Mouse (Mus musculus) urinary bladder, adult 2 months (tissue): ENCODE results near the gene Chn2. TPM values are rescaled to one million over a fixed set of nuclear protein-coding genes. Genes with fewer than 3 reads are reported as not detected.

ENCODE experiments used
- DNase-seq: peaks from one replicate; pipeline ENCODE4 v3.0.0; 2022; ENCODE audit warnings: low spot score
- polyA plus RNA-seq: library from polyadenylated mRNA; depleted of rRNA; stranded (reverse); fragments of >200 nt; gene quantifications from 2 replicates; pipeline ENCODE4 v1.2.3, GENCODE M21; 2012

Gene Chn2
- polyA plus RNA-seq, 1 experiment = 17.2 TPM

DNA sequence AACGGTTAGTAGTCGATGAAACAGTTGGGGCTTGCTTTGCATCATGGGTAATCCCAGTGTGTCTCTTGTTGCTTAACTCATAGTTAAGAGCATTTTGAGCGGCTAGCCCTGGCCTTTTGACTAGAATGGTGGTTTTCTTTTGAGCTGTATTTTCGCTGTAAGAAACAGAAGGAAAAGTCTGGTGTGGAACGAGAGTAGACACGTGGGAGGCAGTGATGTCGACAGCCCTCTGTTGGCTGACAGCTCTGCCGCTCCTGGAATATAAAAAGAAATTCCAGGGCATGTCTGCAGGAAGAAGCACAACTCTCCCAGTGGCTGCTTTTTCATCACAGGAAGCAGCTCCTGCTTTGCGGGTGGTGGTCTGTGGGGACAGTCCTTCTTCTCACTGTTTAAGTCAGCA is 202.9 kb downstream of the Chn2 start:
- DNase-seq = no peak

DNA sequence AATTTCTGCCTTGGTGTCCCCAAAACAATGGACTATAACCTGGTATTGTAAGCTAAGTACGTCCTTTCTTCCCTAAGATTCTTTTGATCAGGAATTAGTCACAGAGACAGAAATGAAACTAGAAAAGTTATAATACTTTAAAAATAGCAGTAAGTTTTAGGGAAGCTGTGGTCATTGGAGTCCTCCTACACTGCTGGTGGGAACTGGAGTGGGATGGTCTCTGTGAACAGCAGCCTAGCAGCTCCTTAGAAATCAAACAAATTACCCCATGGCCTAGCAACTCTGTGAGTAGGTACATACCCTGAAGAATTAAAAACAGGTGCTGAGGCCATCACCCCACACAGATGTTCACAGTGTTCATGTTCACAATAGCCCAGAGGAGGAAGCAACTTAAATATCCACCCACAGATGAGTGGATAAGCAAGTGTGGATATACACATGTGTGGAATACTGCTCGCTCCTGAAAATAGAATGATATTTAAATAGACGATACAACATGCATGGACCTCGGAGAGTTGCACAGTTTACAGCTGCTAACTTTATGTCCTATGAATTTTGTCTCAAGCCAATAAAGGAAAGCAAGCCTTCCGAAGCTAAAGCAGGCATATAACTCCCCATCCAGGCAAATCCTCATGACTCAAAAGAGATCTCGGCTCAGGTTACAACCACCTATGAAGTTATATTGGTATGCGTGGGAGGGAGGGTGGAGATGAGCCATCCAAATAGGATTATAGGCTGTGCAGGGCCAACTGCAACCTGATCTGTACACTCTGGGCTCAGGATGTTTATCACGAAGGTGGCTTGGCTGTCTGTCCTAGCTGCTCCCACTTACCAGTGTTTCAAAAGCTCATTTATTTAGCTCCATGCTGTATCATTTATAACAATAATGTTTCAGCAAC is 209.2 kb downstream of the Chn2 start:
- no peak for DNase-seq

DNA sequence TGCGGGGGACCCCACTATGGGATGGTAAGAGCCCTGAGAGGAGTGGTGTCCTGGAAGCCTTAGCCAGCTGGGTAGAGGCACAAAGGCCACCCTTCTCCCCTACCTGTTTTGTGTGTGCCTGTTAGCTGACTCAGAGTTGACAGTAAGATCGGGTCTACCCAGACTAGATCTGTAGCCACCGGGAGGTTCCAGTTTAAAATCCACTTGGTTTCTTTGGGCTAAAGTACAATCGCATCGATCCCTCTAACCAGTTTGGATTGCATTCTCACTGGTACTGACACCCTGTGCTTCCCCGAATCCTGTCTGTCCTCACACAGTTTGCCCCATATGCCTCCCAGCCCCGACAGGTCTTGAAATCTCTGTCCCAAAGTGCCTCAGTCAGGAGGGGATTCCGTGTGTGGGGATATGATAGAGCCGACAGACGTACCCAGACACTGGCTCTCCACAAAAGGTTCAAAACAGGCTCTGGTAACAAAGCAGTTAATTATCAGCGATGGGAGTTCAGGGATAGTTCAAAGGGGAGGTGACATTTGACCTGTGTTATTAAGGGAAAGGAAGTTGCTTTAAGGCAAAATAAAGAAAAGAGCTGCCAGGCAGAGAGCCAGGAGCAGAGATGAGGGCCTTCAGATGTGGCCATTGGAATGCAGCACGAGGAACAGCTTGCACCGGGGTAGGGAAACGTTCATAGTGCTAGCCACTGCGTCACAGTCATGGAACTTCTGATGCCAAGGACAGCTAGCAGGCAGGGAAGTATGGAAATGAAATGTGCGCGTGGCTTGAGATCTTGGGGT is 212.2 kb downstream of the Chn2 start:
- no peak for DNase-seq

DNA sequence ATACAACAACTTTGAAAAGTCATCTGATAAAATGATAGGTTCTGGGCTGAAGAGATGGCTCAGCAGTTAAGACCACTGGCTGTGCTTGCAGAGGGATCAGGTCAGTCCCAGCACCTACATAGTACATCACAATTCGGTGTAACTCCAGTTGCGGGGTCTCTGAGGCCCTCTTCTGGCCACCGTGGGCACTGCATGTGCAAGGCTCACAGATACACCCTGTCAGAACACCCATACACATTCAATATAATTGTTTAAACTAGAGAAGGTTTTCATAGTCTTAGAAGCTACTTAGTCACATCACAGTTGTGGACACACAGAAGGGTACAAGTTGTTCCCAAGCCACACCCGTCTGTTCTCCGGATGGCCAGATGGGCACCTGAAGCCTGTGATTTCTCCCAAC is 213.9 kb downstream of the Chn2 start:
- no peak for DNase-seq

DNA sequence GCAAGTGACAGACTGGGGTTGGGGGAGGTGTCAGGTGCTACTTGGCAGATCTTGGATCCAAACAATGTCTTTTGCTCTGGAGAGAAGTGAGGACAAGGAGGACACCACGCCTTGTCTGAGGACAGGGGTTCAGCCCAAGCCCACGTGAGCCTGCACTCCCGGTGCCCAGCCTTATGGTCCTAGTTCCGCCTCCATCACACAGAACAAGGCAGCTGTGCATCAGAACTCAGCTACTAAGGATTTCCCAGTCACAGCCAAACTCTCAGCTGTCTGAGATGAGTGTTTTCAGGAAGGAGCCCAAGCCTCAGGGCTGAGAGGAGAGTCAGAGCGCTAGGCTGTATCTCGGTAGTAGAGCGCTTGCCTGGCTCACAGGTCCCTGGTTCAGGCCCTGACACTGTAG is 214.5 kb downstream of the Chn2 start:
- no peak for DNase-seq

DNA sequence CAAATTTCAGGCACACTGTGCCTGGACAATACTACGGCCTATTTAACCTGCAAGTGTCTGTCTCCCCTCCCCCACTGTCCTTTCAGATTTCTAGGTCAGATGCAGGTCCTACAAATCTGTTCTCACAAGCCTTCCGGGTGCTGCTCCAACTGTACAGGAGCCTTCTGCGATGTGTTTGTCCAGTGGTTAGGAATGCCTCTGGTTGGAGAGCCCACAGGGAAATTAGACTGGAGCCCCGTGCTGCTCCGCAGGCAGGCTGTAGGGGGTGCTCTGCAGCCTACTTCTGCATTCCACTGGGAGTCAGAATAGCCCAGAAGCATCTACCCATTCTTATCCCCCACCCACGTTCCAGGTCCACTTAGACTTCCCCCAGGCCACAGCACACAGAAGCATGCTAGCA is 215.4 kb downstream of the Chn2 start:
- DNase-seq = no peak

DNA sequence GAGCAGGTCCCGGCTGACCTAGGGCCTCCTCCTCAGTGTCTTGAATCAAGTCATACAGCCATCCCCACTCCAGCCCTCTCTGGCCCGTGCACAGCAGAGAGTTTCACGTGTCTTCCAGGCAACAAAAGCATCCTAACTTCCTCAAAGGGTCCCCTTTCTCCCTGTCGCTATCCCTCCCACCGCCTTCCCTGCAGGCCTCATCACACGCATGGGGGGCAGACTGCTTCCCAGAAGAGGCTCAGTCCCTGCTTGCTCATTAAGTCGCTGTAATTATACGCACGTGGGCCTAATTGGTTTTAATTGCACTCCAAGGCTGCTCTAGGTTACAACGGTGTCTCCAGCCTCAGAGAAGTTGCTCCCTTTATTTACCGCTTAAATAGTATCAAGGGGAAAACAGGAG is 216.0 kb downstream of the Chn2 start:
- DNase-seq = no peak

DNA sequence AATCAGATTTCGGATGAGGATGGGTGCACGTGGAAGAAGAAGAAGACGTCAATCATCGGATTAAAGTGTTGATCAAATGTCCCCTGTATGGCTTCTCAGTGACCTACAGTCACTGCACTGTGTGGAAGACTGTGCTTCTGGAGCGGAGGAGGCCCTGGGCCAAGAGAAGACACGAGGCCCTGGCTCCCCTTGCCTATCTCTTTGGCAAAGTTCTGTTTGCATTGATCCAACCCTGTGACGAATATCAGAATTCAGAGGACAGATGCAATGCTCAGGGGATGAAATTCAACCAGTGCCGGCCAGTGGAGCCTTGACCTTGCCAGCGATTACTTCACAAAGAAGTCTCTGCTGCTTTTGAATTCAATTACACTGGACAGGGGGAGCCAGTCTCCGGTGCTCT is 217.0 kb downstream of the Chn2 start:
- no peak for DNase-seq

DNA sequence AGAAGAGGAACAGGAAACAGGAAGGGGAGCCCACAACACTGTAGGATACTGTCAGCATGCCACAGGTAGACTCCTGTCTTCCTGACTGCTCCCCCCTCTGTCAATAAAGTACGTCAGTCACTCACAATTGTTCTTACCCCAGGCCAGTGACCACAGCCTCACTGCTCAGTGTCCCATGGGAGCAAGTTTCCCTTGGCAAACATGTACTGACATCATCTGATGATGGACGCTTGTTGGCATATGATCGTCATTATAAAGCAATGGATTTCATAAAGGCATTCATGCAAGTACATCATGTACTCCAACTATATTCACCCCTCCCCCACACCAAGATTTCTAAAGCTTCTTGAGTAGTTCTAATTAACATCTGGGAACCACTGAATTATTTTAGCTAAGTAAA is 218.2 kb downstream of the Chn2 start:
- DNase-seq = no peak

DNA sequence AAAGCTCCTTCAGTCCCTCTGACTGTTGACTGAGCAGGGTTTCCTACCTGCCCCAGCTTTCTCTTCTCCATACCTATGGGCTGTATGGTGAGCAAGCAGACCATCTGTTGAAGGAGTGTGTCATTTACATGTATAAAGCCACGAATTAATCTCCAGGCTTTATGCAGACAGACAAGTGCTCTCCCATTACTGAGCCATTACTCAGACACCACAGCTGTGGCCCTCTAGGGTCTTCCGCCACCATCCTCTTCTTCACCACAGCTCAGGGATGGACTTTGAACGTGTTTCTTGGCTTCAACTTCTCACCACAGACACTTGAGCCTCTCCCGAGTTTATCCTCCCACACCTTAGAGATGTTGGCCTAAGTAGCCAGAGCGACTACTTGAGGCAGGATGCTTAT is 219.1 kb downstream of the Chn2 start:
- DNase-seq = no peak

DNA sequence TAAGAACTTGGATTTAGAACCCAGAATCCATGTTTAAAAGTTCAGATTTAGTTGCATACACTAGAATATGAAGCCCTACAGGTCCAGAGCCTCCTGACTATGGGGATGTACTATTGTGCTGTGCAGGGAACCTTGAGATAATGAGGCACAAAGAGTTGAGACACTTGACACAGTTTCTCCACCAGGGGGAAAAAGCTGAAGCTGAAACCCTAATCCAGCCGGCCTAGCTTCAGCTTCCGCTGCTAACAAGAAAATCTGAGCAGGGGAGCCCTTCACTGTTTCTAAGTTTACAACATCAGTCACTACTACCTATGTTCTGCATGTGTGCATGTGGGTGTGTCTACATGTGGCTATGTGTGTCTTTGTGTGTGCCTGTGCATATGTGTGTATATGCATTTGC is 223.4 kb downstream of the Chn2 start:
- no peak for DNase-seq

DNA sequence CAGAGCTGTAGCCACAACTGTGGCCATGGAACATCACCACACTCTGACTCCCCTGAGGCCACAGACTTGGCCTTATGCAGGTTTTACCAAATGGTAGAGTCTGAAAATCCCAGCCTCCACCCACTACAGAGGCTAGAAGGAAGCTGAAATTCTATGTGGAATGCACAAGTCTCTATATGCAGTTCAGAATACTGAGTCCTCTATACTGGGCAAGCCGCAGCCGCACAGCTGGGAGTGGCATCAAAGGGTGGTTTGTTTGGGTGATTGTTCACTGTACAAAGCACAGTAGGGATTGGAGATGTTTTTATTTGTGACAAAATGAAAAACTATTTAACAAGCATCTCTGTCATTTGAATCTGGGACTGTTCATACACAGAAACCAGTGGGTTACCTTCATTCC is 224.5 kb downstream of the Chn2 start:
- DNase-seq = no peak

DNA sequence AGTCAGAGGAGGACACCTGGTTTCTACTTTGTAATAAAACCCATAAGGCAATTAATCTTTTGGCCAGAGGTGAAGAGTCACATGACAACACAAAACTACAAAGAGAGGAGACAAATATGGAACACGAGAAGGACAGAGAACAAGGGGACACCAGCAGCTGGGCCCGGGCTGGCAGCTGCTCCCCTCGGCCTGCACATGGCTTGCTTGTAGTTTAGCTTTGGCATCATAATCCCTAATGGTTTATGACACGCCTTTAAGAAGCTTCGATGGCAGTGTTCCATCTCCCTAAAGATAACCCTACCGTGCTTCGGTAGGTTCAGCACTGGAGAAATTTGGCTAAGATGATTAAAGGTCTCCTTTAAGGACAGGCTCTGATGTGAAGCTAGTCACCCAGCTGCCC is 225.2 kb downstream of the Chn2 start:
- DNase-seq = no peak

DNA sequence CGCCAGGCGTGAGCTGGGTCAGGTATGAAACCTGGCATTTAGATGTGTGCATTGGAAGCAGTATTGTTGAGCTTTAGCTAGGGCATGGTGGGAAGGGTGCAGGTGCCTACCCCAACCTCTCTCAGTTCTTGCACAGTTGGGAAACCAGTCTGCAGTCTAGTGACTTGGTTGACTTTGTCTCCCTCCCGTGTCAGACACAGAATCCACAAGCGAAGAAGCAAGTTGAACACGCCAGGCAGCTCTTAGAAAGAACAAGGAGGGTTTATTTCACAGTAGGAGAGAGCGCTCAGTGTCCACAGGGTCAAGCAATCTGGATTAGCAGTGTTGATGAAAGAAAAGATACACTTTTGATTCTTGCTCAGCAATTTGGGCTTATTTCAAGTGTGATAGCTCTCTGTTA is 226.0 kb downstream of the Chn2 start:
- no peak for DNase-seq

DNA sequence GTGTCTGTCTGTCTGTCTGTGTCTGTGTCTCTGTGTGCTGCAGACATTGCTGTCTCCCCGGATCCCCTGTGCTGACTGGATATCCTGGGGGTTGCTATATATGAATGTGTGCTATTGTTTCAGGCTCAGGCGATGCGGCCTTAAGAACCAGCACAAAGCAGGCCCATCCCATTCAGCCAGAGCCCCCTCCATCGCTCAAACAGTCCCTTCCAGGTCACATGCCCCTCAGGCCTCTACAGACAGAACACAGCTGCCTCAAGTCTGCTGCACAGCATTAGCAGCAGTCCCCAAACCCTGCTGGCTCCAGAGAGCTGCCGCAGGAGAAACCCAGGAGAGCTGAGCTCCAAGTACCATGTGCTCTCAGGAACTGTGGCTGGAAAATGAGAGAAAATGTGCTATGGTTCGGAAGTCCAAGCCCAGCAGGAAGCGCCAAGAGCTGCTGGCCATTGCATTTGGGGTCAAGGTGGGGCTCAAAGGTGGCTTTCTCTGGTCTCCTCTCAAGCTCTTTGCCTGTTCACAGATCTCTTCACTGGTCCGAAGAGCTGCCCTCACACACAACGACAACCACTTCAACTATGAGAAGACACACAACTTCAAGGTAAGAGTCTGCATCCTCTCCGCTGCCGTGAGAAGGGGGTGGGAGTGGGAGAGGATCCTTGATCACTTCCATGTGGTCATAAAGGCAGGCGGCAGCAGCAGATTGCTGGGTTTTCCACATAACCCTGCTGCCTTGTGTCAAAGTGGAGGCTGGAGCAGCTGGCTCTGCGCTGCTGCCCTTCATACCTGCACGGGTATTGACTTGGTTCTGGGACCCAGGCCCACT is 233.4 kb downstream of the Chn2 start:
- DNase-seq = no peak

DNA sequence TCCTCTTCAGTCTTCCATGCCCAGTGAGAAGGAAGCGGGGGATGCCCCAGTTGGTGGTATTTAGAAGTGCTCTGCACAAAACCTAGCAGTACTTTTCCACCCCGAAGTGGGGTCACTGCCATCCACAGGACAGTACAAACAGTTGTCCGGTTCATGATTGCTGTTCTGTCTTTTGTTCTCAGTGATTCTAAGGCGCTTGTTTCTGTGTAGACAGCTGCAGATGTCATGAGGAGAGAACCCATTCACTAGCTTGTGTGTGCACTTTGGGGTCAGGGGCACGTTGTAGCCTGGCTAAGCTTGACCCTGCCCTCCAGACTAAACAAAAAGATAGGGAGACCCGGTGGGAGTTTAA is 234.0 kb downstream of the Chn2 start:
- no peak for DNase-seq

DNA sequence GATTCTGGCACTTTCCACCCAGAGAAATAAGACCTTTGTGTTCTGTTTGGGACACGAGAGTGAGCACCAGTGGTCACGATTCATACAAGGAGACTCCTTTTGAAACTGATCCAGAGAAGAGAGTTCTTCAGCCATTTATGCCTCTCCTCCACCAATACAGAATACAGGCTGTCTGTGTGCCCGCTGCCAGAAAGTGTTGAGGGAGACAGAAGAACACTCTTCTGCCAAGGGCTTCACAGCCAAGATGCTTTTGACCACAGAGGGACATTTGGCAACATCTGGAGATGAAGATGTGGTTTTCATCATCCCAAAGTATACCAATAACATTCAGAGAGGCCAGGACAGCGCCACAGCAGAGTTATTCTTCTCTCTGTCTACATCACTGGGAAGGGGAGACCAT is 237.9 kb downstream of the Chn2 start:
- no peak for DNase-seq

DNA sequence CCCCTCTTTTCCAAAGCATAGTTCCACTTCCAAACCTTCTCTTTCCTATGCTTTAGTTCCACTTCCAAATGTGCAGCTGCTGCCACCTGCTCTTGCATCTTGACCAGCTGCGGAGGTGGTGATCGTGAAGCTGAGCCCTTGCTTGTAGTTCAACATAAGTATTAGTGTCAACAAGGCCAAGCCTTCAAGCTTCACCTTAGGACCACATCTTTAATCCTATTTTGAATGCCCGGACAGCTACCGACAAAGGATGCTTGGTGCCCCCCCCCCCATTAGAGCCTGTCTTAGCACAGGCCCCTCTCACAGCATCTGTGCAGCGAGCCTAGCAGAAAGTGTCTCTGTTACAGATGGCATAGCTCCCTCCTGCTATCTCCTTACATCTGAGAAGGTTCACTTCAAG is 238.5 kb downstream of the Chn2 start:
- no peak for DNase-seq

DNA sequence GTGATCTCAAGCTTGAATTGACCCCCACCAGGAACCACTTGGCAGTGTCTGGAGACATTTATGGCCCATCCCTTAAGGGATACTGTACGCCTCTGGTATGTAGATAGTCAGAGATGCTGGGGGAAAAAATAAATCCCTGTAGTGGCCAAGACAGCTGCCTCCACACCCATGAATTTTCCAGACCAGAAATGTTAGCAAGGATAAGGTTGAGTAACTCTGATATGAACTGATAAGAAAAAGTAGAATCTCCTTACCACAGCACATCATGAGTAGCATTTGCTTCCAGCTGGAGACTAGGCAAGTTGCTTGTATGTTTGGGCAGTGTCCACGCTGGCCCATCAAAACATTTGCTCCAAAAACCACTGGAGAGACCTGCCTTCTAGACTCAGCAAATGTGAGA is 239.3 kb downstream of the Chn2 start:
- no peak for DNase-seq

DNA sequence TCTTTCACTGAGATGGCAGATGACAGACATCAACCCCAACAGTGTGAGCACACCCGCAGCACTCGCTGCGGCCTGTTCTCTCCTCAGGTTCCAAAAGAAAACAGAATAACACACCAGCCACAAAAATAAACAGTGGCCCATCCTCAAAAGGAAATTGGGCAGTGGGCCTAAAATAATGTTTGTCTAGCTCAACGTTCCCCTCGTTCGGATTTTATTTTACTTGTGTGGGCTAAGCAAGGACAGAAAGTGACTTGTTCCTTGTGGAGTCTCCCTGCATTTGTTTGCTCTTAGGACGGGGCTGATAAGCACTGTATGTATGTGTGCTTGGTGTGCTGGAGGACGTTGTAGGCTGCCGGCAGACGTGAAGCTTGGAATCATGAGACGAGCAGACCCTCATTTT is 240.0 kb downstream of the Chn2 start:
- no peak for DNase-seq

DNA sequence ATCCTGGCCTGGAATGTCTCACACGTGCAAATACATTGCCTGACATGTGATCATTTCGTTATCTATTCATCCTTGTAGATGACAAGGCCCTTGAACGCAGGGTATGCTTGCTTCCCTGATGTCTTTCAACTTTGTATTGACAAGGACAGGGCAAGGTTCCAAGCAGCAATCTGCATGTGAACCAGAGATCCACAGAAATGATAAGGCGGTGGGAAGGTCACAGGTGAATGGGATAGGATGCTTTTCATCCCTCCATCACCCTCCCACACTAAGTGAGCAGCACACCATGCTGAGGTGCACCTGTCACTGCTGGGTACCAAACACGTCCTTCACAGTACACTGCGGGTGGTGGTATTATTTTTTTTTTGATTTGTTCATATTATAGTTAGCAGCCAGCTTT is 240.9 kb downstream of the Chn2 start:
- DNase-seq = no peak

DNA sequence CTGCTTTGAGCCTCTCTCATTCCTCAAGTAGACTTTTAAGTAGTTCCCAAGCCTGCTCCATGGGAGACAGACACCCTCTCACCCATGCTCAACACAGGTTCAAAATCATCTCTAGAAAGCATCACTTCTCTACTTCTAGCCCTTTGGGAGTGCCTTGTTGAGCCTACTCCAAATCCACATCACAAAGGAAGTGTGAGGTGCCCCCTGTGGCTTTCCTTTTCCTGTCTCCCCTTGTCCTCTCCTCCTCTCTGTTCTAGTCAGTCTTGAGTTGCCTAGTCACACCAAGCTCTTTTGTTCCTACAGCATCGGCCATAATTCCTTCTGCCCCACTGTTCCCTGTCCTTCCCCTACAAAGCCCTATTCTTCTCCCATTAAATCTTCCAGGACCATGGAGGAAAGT is 243.9 kb downstream of the Chn2 start:
- DNase-seq = no peak
